Mouse (Mus musculus): ENCODE results near the gene Slc30a6. TPM values are rescaled to one million over a fixed set of nuclear protein-coding genes. Genes with fewer than 3 reads are reported as not detected.

Gene Slc30a6
- 10 to 100 TPM; 17.8 to 21.2 TPM for total RNA-seq (2023)

GRCm38 (mm10) chr17:74395383-74396065 lies at the start of gene Slc30a6:
TSS of gene Slc30a6 (plus strand) at chr17:74395608.

GRCm38 (mm10) chr17:74458711-74459408 lies 63.5 kb downstream of the Slc30a6 start, which contains the start of gene Nlrc4:
TSS of gene Nlrc4 (minus strand) at chr17:74459142.

Other genes with a start within 250 kb of the Slc30a6 start
- 10 to 100 TPM; 49.3 to 53.3 TPM for gene Memo1, start 100.1 kb upstream of the Slc30a6 start, total RNA-seq (2023)
- gene Dpy30, start 71.7 kb upstream of the Slc30a6 start, total RNA-seq (2023) = 10 to 100 TPM; 54.2 to 64.1 TPM
- 10 to 100 TPM; 27.5 to 33.5 TPM for gene Spast, start 56.6 kb upstream of the Slc30a6 start, total RNA-seq (2023)
- 1 to 10 TPM in 1 of 2 experiments, under 1 TPM in 1; 0.73 to 1.2 TPM for gene Nlrc4, start 63.5 kb downstream of the Slc30a6 start, total RNA-seq (2023)
- gene Yipf4, start 93.9 kb downstream of the Slc30a6 start, total RNA-seq (2023) = 10 to 100 TPM; 59.9 to 71.3 TPM
- gene Birc6, start 132.7 kb downstream of the Slc30a6 start, total RNA-seq (2023) = 100 to 1,000 TPM; 289 to 308 TPM

Measured in T-cell, adult 66 days (primary cell).